Mouse (Mus musculus) spleen, adult 10 weeks (tissue): ENCODE data around the gene 2610028H24Rik. TPM values are rescaled to one million over a fixed set of nuclear protein-coding genes. Genes with fewer than 3 reads are reported as not detected.

ENCODE experiments used
- polyA plus RNA-seq: library from polyadenylated mRNA; stranded (reverse); fragments of 350-450 nt; fragmentation: Illumina TruSeq; extraction: RNeasy Lipid Tissue Mini Kit (QIAGEN cat#74804); gene quantifications from one replicate; pipeline ENCODE4 v1.2.3, GENCODE M21; 2015; ENCODE audit warnings: low replicate concordance; ENCODE audit not compliant: insufficient read depth

Gene 2610028H24Rik
- not detected for polyA plus RNA-seq

DNA sequence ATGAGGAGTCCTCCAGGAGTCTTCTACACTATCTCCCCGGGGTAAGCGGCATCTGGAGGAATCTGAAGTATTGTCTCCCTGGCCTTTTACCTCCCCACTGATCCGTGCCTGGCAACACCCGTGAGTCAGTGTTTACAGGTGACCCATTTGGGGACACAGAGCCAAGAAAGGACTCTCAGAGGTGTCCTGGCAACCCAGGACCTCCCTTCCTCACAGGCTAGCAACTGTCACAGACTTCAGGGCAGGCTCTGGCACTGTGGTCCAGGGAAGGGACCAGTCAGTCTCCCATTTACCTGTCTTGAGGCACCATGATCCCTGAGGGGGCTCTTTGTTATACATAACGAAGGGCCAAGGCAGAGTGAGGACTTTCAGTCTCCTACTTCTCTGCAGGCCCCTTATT, at the start of gene 2610028H24Rik:
Gene 2610028H24Rik (plus strand): TSS at position 231 of the 400 bp plus-strand sequence.

GRCm38 (mm10) chr10:76440281-76440680, 8.6 kb upstream of the 2610028H24Rik start, which contains the start of gene AC141477.1:
Gene AC141477.1 (minus strand): TSS chr10:76440444.

GRCm38 (mm10) chr10:76442178-76443088, 6.4 kb upstream of the 2610028H24Rik start, which contains the start of gene Pcnt:
Gene Pcnt (minus strand): TSS chr10:76442786.

DNA sequence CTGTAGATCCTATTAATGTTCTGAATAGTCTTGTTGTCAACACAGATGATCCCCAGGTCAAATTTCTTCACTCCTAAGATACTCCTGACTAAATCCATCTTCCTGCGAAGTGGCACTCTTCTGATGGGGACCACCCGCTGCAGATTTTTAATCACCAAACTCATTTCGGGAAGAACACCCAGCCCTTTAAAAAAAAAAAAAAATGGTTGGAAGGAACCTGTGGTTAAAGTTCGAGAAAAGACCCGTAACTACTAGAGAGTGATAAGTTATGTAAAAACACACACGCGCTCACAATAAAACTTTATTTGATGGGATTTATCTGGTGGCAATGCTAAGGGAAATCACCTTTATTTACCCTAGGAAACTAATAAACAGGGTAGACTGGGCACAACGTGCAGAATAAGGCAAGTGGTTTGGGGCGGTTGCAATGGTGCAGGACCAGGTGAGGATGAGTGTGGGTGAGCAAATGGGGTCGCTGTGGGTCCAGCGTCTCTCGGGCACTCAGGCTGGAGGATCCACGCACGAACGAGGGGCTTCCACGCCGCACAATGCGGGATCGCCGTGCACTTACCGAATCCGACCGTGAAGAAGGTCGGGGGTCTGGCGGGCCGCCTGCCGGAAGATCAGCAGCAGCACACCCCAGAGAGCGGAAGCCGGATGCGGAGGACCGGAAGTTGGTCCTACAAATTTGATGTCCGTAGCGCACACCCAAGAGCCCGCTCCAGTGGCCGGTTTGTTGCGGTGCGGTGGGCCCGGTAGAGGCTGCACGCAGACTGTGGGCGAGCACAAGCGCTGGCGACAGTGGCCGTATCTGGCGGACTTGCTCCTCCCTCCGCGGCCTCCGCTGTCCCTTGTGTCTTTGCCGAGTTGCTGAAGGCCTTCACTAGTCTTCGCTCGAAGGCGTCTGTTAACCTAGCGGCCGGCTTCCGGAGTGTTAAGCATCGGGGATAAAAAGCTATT, 19.6 kb downstream of the 2610028H24Rik start, which contains the start of the genes Mcm3ap and Ybey:
Gene Mcm3ap (plus strand): TSS at position 725 of the 960 bp plus-strand sequence.
Gene Ybey (minus strand): TSS at position 912 of the 960 bp plus-strand sequence.

Other genes with a start within 250 kb of the 2610028H24Rik start
- 8.7 TPM for gene Prmt2, start 211.2 kb upstream of the 2610028H24Rik start, polyA plus RNA-seq
- gene S100b, start 195.2 kb upstream of the 2610028H24Rik start, polyA plus RNA-seq: 0.41 TPM
- gene Dip2a, start 103.8 kb upstream of the 2610028H24Rik start, polyA plus RNA-seq: 5.4 TPM
- not detected for gene AC141477.1, start 8.6 kb upstream of the 2610028H24Rik start, polyA plus RNA-seq
- 29.5 TPM for gene Pcnt, start 6.3 kb upstream of the 2610028H24Rik start, polyA plus RNA-seq
- 54.3 TPM for gene Mcm3ap, start 19.8 kb downstream of the 2610028H24Rik start, polyA plus RNA-seq
- gene Ybey, start 20.0 kb downstream of the 2610028H24Rik start, polyA plus RNA-seq: 2.1 TPM
- 8.5 TPM for gene Lss, start 82.5 kb downstream of the 2610028H24Rik start, polyA plus RNA-seq
- gene Spatc1l, start 113.2 kb downstream of the 2610028H24Rik start, polyA plus RNA-seq: not detected
- gene Ftcd, start 126.6 kb downstream of the 2610028H24Rik start, polyA plus RNA-seq: not detected
- 3.7 TPM for gene Col6a2, start 174.5 kb downstream of the 2610028H24Rik start, polyA plus RNA-seq